In the genomic region with DNA sequence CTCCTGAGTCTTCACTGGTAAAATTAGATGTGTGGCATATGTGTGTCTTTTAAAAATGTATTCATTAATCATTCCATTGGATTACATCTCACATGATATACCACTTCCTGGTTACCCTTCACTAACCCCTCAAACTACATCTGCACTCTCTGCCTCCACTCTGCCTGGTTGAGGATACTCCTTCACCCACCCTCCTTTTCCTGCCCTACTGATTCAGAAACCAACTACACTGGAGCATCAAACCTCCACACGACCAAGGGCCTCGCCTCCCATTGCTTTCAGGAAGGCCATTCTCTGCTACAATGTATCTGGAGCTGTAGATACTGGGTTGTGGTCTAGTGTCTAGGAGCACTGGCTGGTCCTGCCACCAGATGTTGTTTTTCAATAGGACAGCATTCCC, we compare ENCODE assay signal across 20 mouse cellular contexts. TPM values are rescaled to one million over a fixed set of nuclear protein-coding genes. Genes with fewer than 3 reads are reported as not detected.
"Had no signal": no experiment of that assay in that cellular context is flagged by ENCODE, and none has a peak within 500 bp of the region (broad histone marks: within the 10 kb centered on the region; RNA-seq: fewer than 3 reads in every experiment).

No protein-coding gene starts in this region.

RNA-seq across cellular contexts. Expression of a gene that starts 6.5 kb away (rescaled TPM):
- total RNA-seq: layer of hippocampus, adult 8-10 months; layer of hippocampus, postnatal 14 days; left cerebral cortex, adult 18-20 months; left cerebral cortex, postnatal 10 days; left cerebral cortex, postnatal 4 days; megakaryocyte, adult 5-6 weeks had no signal
- polyA plus RNA-seq: intestine, embryonic 16.5 days; kidney, embryonic 16.5 days; limb, embryonic 14.5 days; liver, embryonic 11.5 days; liver, embryonic 15.5 days; lung, postnatal 0 days; midbrain, embryonic 10.5 days; midbrain, embryonic 14.5 days; myocyte; neural tube, embryonic 11.5 days; neural tube, embryonic 15.5 days; small intestine, adult 2 months; stomach, embryonic 15.5 days had no signal

RNA-seq across cellular contexts. Expression of a gene that starts 46.2 kb away (rescaled TPM):
- total RNA-seq: layer of hippocampus, adult 8-10 months; layer of hippocampus, postnatal 14 days; left cerebral cortex, adult 18-20 months; left cerebral cortex, postnatal 10 days; left cerebral cortex, postnatal 4 days; megakaryocyte, adult 5-6 weeks had no signal
- polyA plus RNA-seq: intestine, embryonic 16.5 days; kidney, embryonic 16.5 days; limb, embryonic 14.5 days; liver, embryonic 11.5 days; liver, embryonic 15.5 days; lung, adult 2 months; lung, postnatal 0 days; midbrain, embryonic 10.5 days; midbrain, embryonic 14.5 days; myocyte; neural tube, embryonic 11.5 days; neural tube, embryonic 15.5 days; small intestine, adult 2 months; stomach, embryonic 15.5 days had no signal
